Mouse (Mus musculus) forebrain, embryonic 13.5 days (tissue): ENCODE data around the gene Gtf2ird1. TPM values are rescaled to one million over a fixed set of nuclear protein-coding genes. Genes with fewer than 3 reads are reported as not detected.
A peak's percentile ranks its signal among the peaks of the same experiment; 100 is the strongest.

ENCODE experiments used
- ATAC-seq: fragments of 200-750 bp; cut with Nextera tagmentation; 2 replicates; pipeline ENCODE4 v1.8.0; 2017
- H3K27ac ChIP-seq: fragments of 300-500 bp; sonication (generic); 2 replicates; pipeline ENCODE4 v1.5.1; 2015; ENCODE audit warnings: inconsistent platforms, mild to moderate bottlenecking, moderate library complexity
- H3K27me3 ChIP-seq: fragments of 300-500 bp; sonication (generic); 2 replicates; pipeline ENCODE4 v1.6.1; 2015; ENCODE audit warnings: mild to moderate bottlenecking, inconsistent platforms
- H3K36me3 ChIP-seq: fragments of 300-500 bp; sonication (generic); 2 replicates; pipeline ENCODE4 v1.6.1; 2015; ENCODE audit warnings: mild to moderate bottlenecking, inconsistent platforms; ENCODE audit not compliant: poor library complexity, severe bottlenecking
- H3K4me1 ChIP-seq: fragments of 300-500 bp; sonication (generic); 2 replicates; pipeline ENCODE4 v1.6.1; 2015; ENCODE audit warnings: inconsistent platforms
- H3K4me2 ChIP-seq: fragments of 300-500 bp; sonication (generic); 2 replicates; pipeline ENCODE4 v1.6.1; 2015; ENCODE audit warnings: inconsistent platforms, mild to moderate bottlenecking, moderate library complexity
- H3K4me3 ChIP-seq: fragments of 300-500 bp; sonication (generic); 2 replicates; pipeline ENCODE4 v1.5.1; 2015; ENCODE audit warnings: mild to moderate bottlenecking, inconsistent platforms
- H3K9ac ChIP-seq: fragments of 300-500 bp; sonication (generic); 2 replicates; pipeline ENCODE4 v1.6.1; 2015; ENCODE audit warnings: mild to moderate bottlenecking, inconsistent platforms
- H3K9me3 ChIP-seq: fragments of 300-500 bp; sonication (generic); replicated peaks from 2 replicates; pipeline ENCODE4 v1.6.1; 2016; ENCODE audit warnings: inconsistent platforms
- WGBS: fragments of 180-500 bp; shearing (Covaris S2); methylation state at CpG from one replicate; pipeline ENCODE4 v1.1.7; 2015; 5-methylcytosine and 5-hydroxymethylcytosine counted together
- polyA plus RNA-seq: library from polyadenylated mRNA; unstranded; fragments of >200 nt; fragmentation: Nextera tagmentation; extraction: Ambion mirVana; gene quantifications from 2 replicates; pipeline ENCODE4 v1.2.1, GENCODE M21; 2015

Gene Gtf2ird1
- polyA plus RNA-seq, 1 experiment from 2014 or later: 72.9 TPM

DNA sequence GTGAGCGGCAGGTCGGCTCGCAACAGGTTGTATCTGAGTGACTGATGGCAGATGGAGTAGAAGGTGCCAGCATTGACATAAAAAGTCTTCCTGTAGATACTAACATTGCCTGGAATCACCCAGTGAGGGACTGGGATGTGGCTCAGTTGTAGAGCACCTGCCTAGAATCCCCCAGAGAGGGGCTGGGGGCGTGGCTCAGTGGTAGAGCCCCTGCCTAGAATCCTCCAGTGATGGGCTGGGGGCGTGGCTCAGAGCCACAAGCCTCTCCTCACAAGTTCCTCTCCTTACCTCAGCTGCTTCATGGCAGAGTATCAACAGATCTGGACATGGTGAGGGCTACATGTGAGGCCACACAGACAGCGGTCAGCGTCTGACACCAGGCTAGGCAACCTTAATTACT is 17.0 kb downstream of the Gtf2ird1 start:
- H3K36me3 ChIP-seq: peaks cover 60% of the 10 kb centered on the region
- no peak overlapping the region for H3K4me3 ChIP-seq
- ATAC-seq: no peak
- no peak overlapping the region for H3K4me2 ChIP-seq
- H3K9me3 ChIP-seq: peaks cover 12% of the 10 kb centered on the region; the same call in 1 of the 2 replicates
- no peaks in the 10 kb centered on the region for H3K27me3 ChIP-seq
- no peak overlapping the region for H3K9ac ChIP-seq
- no peak overlapping the region for H3K27ac ChIP-seq
- H3K4me1 ChIP-seq: peaks cover 32% of the 10 kb centered on the region
- WGBS: over 99% methylated on average over 7 of the region's 7 CpGs

DNA sequence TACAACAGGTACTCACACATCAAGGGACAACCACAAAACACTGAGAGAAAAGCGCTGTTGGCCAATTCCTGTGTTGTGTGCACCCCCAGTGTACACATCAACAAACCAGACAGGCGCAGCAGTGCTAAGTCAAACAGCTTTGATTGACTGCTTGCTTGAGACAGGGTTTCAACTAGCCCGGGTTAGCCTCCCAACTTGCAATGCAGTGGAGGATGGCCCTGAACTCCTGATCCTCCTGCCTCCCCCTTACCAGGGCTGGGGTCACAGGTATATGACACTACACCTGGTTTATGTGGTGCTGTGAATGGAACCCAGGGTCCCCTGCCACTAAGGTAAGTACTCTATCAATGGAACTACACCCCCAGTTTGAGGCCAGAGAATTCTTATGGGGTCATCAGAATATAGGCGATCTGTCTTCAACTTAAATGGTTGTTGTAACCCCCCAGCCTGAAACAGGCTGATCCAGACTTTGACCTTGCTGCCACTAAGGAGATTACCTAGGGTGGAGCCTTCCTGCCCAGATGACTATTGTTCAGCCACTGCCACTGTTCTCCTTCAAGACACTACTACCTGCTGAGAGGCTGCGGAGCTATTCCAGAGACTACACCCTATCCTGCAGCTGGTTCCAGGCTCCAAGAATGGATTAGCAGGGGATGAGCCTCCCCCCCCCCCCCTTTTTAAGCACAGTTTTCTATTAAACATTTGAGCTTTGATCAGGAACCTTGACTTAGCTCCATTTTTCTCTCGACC is 17.7 kb downstream of the Gtf2ird1 start:
- no peak overlapping the region for H3K4me3 ChIP-seq
- no peak overlapping the region for H3K27ac ChIP-seq
- H3K4me2 ChIP-seq: no peak overlapping the region
- no peak overlapping the region for H3K9ac ChIP-seq
- ATAC-seq: no peak
- no peaks in the 10 kb centered on the region for H3K27me3 ChIP-seq
- peaks cover 7% of the 10 kb centered on the region; the same call in 1 of the 2 replicates for H3K9me3 ChIP-seq
- 95% methylated on average over 6 of the region's 6 CpGs for WGBS
- H3K36me3 ChIP-seq: peaks cover 54% of the 10 kb centered on the region
- H3K4me1 ChIP-seq: peaks cover 32% of the 10 kb centered on the region

DNA sequence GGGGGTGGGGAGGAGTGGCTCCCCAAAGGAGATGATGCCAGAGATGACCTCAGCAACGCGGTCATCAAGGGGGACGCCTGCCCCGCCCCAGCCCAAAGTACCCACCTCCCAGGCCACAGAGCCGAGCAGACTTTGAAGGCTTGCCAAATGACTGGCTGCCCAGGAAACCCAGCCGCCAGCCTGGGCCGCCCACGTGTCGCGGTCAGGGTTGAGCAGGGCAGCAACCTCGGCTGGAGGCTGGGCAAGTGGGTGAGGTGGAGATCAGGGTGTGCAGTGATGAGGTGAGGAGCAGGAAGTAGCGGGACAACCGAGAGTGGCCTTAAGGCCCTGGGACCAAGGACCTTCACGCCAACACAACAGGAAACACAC is 19.1 kb downstream of the Gtf2ird1 start:
- 79% methylated on average over 14 of the region's 14 CpGs for WGBS
- Histone ChIP-seq H3K4me2 (no peak overlapping the region), H3K27me3 (no peaks in the 10 kb centered on the region), H3K27ac (no peak overlapping the region), H3K9me3 (no peaks in the 10 kb centered on the region), H3K36me3 (peaks cover 40% of the 10 kb centered on the region), H3K4me1 (peaks cover 32% of the 10 kb centered on the region), H3K9ac (no peak overlapping the region), H3K4me3 (no peak overlapping the region)
- no peak for ATAC-seq

DNA sequence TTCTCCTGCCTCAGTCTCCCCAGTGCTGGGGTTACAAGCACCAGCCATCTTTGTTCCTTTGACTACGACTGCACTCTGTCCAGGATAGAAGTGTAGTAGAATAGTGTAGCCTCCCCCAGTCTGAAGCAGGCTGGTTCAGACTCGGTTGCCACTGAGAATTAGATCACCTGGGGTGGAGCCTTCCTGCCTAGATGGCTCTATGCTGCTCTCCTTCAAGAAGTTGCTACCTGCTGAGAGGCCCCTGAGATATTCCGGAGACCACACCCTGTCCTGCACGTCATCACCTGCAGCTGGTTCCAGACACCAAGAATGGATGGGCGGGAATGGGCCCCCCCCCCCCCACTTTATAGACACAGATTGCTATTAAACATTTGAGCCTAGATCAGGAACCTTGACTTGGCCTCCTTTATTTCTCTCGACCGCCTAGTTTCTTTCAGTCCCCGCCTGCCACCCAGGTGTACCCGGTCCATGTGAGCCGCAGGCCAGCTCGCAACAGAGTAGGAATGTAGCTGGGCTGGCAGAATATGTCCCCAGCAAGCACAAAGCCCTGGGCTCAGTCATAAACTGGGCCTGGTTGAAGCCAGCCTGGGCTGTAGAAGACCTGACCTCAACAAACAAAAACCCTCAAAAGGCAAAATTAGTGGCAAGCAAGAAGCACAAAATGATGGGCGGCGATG is 19.6 kb downstream of the Gtf2ird1 start:
- no peak overlapping the region for H3K4me2 ChIP-seq
- no peaks in the 10 kb centered on the region for H3K9me3 ChIP-seq
- no peaks in the 10 kb centered on the region for H3K27me3 ChIP-seq
- WGBS: 92% methylated on average over 13 of the region's 13 CpGs
- no peak overlapping the region for H3K9ac ChIP-seq
- ATAC-seq: no peak
- H3K4me1 ChIP-seq: peaks cover 32% of the 10 kb centered on the region
- peaks cover 35% of the 10 kb centered on the region for H3K36me3 ChIP-seq
- peak overlapping the region; percentile 54 for H3K27ac ChIP-seq
- H3K4me3 ChIP-seq: no peak overlapping the region

DNA sequence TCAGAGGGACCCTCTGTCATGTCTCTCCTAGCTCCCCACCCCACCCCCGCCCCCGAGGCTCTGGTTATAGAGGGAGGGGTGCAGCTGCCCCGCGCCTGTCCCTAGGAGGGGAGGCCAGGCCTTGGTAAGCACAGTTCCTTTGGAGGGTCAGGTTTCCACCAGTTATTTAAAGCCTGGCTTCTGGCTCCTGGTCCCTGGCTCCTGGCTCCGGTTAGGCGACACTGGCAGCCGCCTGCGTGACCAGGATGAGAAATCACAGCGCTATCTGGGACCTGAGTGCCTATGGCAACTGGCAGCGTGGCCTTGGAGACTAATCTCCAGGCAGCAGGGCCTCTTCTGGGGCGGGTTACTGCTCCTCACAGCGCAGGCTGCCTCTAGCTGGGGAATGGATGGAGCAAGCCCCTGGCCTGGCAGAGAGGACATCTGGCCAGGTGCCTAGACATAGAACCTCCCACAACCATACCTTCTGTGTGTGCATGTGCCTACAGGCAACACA is 20.6 kb downstream of the Gtf2ird1 start:
- Histone ChIP-seq H3K4me2 (no peak overlapping the region), H3K9me3 (no peaks in the 10 kb centered on the region), H3K9ac (no peak overlapping the region), H3K36me3 (peaks cover 27% of the 10 kb centered on the region), H3K27me3 (no peaks in the 10 kb centered on the region), H3K4me3 (no peak overlapping the region), H3K4me1 (peaks cover 32% of the 10 kb centered on the region), H3K27ac (peak overlapping the region; percentile 54)
- WGBS: 64% methylated on average over 12 of the region's 12 CpGs
- 0 out of 2 replicates have a peak, but pooled peaks have one; percentile 36 for ATAC-seq

DNA sequence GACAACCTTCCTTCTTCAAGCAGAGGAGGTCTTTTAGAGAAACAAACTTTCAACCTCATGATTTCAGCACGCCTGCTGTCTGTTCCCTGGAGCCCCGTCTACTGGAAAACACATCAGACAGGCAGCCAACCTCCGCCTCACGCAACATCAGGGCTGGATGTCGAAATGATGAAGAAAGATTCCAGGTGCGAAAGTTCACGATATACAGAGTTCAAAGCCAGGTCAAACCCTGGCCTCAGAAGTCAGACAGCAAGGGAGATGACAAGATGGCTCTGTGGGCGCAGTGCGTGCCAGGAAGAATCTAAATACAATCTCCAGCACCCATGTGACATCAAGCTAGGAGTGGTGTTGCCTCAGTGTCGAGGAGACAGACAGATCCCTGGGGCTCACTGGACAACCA is 23.4 kb downstream of the Gtf2ird1 start:
- Histone ChIP-seq H3K36me3 (peaks cover 5% of the 10 kb centered on the region; the same call in 1 of the 2 replicates), H3K9ac (no peak overlapping the region), H3K4me3 (no peak overlapping the region), H3K27ac (no peak overlapping the region), H3K9me3 (no peaks in the 10 kb centered on the region), H3K27me3 (no peaks in the 10 kb centered on the region), H3K4me2 (no peak overlapping the region), H3K4me1 (peaks cover 34% of the 10 kb centered on the region)
- WGBS: 91% methylated on average over 10 of the region's 10 CpGs
- ATAC-seq: no peak

- H3K9me3 ChIP-seq: no peaks in the 10 kb centered on the region
- H3K4me2 ChIP-seq: no peak overlapping the region
- no peaks in the 10 kb centered on the region for H3K27me3 ChIP-seq
- H3K27ac ChIP-seq: no peak overlapping the region
- no peak overlapping the region for H3K9ac ChIP-seq
- no peaks in the 10 kb centered on the region; the same call in 1 of the 2 replicates for H3K36me3 ChIP-seq
- H3K4me3 ChIP-seq: no peak overlapping the region
- no peak for ATAC-seq
- H3K4me1 ChIP-seq: peaks cover 9% of the 10 kb centered on the region
- WGBS: 82% methylated on average over 4 of the region's 4 CpGs
These were observed 26.4 kb downstream of the Gtf2ird1 start for GRCm38 (mm10) chr5:134430087-134430486.

DNA sequence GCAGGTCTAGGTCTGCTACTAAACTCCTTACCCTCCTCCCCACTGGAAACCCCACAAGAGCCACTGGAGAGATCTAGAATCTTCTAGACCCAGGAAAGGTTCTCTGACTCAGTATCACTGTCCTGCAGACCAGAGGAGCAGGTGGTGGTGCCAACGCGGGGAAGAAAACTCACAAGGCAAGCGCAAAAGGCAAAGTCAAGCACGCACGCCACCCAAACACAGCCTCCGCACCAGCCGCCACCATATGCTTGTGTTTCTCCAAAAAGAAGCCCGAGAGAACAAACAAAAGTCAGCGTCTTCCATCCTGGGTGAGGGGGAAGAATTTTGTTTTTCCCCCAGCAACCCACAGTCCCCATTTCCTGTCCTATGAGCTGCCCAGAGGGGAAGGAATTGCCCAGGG is 28.9 kb downstream of the Gtf2ird1 start:
- 87% methylated on average over 9 of the region's 9 CpGs for WGBS
- ATAC-seq: no peak

DNA sequence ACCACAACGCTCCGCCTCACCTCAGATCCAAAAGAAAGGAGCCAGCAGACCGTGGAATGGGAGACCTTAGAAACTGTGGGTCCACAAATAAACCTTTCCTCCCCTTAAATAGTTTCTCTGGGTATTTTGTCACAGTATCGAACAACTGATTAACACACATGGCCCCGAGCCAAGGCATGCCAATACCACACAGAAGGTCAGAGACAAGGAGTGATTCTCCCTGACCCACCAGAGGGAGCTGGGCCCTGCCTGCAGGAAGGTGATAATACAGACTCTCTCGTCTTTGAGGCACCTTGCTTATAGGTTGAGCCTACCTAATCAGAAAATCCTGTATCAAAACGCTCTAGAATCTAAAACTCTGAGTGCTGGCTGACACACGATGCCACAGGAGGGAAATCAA is 30.9 kb downstream of the Gtf2ird1 start:
- Histone ChIP-seq H3K4me1 (peaks cover 9% of the 10 kb centered on the region), H3K36me3 (peaks cover 8% of the 10 kb centered on the region), H3K4me2 (no peak overlapping the region), H3K9ac (no peak overlapping the region), H3K4me3 (no peak overlapping the region), H3K9me3 (no peaks in the 10 kb centered on the region), H3K27ac (no peak overlapping the region), H3K27me3 (no peaks in the 10 kb centered on the region)
- no peak for ATAC-seq
- WGBS: 93% methylated on average over 8 of the region's 8 CpGs

More for the DNA sequence above, 28.9 kb downstream of the Gtf2ird1 start:
- Histone ChIP-seq H3K27me3 (no peaks in the 10 kb centered on the region), H3K9me3 (no peaks in the 10 kb centered on the region), H3K36me3 (peaks cover 8% of the 10 kb centered on the region), H3K9ac (no peak overlapping the region), H3K27ac (no peak overlapping the region), H3K4me2 (no peak overlapping the region), H3K4me1 (peaks cover 9% of the 10 kb centered on the region), H3K4me3 (no peak overlapping the region)

- Histone ChIP-seq H3K27me3 (no peaks in the 10 kb centered on the region), H3K4me3 (no peak overlapping the region), H3K9ac (no peak overlapping the region), H3K9me3 (no peaks in the 10 kb centered on the region), H3K4me2 (no peak overlapping the region), H3K36me3 (peaks cover 8% of the 10 kb centered on the region), H3K4me1 (no peaks in the 10 kb centered on the region), H3K27ac (no peak overlapping the region)
- 93% methylated on average over 5 of the region's 5 CpGs for WGBS
- ATAC-seq: no peak
These were observed 32.6 kb downstream of the Gtf2ird1 start for GRCm38 (mm10) chr5:134423930-134424329.

- ATAC-seq: no peak
- H3K9me3 ChIP-seq: no peaks in the 10 kb centered on the region
- no peak overlapping the region for H3K4me3 ChIP-seq
- no peaks in the 10 kb centered on the region for H3K4me1 ChIP-seq
- peaks cover 8% of the 10 kb centered on the region; the same call in 1 of the 2 replicates for H3K36me3 ChIP-seq
- no peak overlapping the region for H3K4me2 ChIP-seq
- no peaks in the 10 kb centered on the region for H3K27me3 ChIP-seq
- no peak overlapping the region for H3K9ac ChIP-seq
- H3K27ac ChIP-seq: no peak overlapping the region
- 92% methylated on average over 6 of the region's 6 CpGs for WGBS
These were observed 33.1 kb downstream of the Gtf2ird1 start for GRCm38 (mm10) chr5:134423372-134423771.

DNA sequence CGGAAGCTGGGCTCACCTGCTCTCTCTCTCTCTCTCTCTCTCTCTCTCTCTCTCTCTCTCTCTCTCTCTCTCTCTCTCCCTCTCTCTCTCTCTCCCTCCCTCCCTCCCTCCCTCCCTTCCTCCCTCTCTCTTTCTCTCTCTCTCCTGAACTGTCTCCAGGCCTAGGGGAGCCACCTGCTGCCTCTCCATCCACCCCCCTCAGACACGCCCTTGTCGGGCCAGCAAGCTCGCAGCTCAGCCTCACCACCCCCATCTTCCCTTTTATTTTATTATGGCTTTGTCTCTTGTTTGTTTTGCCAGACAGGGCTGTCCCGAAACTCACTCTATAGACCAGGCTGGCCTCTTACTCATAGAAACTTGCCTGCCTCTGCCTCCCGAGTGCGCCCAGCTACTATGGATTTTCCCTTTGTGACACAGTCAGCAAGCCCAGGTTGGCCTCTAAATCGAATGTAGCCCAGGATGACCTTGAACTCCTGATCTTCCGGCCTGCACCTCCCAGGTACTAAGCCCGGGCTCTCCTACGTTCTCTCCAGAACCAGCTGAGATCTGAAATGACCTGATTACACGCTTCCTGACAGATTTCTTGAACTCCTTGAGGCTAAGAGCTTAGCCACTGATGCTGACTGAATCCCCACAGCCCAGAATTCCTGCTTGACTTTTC is 34.1 kb downstream of the Gtf2ird1 start:
- H3K27ac ChIP-seq: no peak overlapping the region
- no peak overlapping the region for H3K4me3 ChIP-seq
- no peaks in the 10 kb centered on the region for H3K4me1 ChIP-seq
- no peak overlapping the region for H3K9ac ChIP-seq
- no peak overlapping the region for H3K4me2 ChIP-seq
- no peak for ATAC-seq
- no peaks in the 10 kb centered on the region for H3K9me3 ChIP-seq
- H3K36me3 ChIP-seq: peaks cover 15% of the 10 kb centered on the region
- H3K27me3 ChIP-seq: no peaks in the 10 kb centered on the region
- 92% methylated on average over 12 of the region's 12 CpGs for WGBS
